Mouse (Mus musculus) telencephalon, adult 2 months (tissue): ENCODE measurements around the gene Cpt2.

Source experiments
- DNase-seq: peaks from one replicate; pipeline ENCODE4 v3.0.0-alpha.2; 2011; ENCODE audit warnings: low read depth, low spot score

Cpt2 gene

GRCm38 (mm10) chr4:107923145-107923802 lies at the start of gene Cpt2:
Cpt2 (minus strand) TSS chr4:107923610.
- peak; percentile 50 for DNase-seq

DNA sequence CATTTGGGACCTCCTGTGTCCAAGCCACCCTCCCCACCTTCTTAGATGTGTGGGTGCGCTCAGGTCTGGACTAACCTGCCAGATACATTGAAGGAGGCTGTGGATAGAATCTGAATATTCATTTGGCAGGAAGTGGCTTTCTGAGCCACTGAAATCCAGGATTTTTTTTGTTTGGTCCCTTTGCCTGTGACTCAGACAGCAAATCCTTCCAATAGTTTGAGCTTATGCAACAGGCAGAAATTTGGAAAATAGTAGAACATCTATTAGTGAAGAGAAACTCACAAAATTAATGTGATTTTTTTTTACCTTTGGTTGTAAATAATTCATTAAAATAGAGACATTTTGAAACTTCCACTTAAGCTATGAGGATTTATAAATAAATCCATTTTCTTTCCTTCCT lies 47.8 kb upstream of the Cpt2 start:
- no peak for DNase-seq

DNA sequence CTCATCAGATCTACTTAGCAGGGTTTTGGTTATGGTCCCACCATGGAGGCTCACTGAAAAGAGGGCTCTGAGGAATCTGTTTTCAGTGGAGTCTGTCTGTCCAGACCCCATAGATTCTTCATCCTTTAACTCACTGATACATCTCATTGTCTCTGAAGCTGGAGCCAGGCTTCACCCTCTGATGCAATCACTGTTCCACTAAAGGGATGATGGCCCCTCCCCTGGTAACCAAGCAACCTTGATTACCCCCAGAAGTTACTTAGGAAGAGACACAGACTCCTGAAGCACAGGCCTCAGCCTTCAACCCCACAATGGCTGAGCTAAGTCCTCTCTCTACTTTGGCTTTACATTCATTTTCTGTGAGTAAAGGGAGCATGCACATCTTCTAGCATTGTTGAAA lies 46.4 kb upstream of the Cpt2 start:
- DNase-seq = no peak

DNA sequence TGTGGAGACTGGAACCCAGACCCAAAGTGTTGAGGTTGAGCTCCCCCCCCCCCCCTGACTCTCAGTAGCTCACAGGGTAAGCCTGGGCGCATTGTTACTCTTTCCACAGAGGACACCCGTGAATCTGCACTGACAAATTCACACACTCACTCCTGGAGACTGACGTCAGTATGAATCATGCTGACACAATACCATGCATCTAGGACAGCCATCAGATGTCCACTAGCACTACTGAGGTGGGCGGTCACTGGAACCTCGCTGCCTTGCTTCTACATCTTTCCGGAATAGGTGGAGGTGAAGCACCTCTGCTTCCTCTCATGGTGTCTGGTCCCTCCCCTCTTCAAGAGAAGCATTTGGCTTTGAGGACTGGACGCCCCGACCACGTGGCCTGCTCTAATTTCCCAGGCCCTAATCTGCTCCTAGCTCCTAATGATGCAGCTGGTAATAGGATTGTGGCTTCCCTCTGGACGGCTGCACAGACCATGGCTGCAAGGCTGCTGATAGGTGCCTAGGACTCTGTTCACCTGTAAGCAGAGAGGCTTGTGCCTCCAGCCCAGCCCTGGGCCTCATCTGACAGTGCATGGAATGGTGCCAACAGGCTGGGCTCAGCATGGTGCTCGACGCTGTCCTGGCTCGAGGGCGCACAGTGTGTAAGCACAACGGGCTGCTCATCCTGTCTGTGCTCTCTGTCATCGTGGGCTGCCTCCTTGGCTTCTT lies 44.7 kb upstream of the Cpt2 start, which contains the start of gene Slc1a7:
Gene Slc1a7, plus strand, starts transcription at position 367 of the 717 bp plus-strand sequence.
- no peak for DNase-seq

- DNase-seq = no peak
Measured at GRCm38 (mm10) chr4:107966416-107967109, 43.2 kb upstream of the Cpt2 start.

DNA sequence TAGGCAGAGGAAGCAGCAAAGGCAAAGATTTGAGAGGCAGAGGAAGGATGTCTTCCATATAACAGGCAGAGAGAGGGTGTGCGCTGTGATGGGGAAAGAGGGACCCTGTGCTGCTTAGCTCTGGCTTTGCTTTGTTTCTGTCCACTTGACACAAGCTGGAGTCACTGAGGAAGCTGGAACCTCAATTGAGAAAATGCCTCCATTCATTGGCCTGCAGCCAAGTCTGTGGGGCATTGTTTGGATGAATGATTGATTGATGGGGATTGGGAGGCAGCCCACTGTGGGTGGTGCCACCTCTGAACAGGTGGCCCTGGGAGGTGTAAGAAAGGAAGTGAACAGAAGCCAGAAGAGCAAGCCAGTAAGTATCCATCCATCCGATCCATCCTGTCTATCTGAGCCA lies 39.4 kb upstream of the Cpt2 start:
- DNase-seq = no peak

DNA sequence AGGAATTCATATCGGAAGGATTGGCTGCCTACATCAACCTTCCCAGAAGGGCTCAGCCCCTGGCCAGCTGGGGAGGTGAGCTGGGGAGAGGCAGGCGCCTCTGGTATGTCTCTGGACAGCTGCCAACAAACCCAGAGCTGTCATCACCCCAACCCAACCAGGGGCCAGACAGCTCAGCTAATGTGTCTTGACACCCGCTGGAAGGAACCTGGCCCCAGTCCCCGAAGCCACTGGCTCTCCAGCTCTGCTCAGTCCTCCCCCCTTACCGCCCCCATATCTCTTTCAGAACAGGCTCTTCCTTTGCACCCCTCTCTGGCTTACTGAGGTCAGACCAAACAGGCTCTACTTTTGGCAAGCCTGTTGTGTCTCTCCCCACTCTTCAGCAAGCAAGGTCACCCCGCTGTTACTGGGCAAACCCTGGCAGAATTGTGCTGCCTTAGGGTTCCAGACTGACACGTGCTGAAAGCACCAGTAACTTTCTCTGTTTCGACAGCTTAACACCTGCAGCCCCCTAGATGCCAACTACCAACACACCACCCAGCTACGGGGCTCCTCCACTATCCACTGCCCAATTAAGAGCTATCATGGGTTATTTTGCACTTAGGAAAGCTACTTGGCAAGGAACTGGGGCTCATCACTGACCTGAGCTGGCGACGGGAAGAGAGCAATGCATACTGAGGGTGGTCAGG lies 38.8 kb upstream of the Cpt2 start:
- DNase-seq = no peak

- no peak for DNase-seq
Measured at GRCm38 (mm10) chr4:107958487-107958886, 35.1 kb upstream of the Cpt2 start.

DNA sequence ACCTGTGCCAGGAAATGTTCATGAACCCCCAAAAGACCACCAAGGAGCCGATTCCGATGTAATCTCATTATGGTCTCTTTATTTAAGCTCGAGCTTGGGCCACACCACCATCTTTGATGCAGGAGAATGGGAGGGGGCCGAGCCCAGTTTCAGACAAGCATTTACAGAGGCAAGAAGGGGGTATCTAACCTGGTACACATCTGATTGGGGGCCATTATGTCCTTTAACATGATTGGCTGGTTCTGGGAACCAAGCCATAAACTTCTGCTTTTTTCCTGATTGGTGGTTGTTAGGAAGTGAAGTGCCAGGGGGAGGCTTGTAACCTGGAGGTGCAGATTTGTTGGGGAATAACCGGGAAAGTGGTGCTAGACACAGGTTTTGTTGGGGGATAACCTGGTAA lies 32.3 kb upstream of the Cpt2 start:
- DNase-seq = no peak

DNA sequence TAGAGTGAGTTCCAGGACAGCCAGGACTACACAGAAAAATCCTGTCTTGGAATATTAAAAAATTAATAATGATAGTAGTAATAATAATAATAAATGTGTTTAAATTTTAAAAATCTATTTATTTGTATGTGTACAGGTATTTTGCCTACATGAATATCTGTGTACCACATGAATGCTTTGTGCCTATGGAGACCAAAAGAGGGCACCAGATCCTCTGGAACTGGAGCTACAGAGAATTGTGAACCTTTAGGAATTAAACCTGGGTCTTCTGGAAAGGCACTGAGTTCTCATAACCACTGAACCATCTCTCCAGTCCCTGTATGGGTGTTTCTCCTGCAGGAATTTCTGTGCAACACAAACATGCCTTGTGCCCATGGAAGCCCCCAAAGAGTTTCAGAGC lies 29.4 kb upstream of the Cpt2 start:
- DNase-seq = no peak

DNA sequence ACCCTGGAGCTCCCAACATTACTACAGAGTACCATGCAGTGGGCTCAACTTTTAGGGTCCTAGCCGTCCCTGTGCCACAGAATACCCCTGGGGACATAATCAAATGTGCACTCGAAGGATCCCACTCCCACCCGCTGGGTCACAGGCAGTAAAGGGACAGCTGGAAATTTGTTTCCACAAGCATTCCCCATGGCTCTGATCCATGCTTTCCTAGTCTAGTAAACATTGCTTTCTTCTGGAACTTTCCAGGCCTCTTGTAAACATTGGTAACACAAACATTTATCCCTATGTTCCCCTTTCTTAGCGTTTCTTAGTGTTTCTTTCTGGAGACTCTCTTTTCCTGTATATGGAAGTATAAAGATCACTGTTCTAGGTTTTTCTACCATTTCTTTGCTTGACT lies 26.5 kb upstream of the Cpt2 start:
- no peak for DNase-seq

DNA sequence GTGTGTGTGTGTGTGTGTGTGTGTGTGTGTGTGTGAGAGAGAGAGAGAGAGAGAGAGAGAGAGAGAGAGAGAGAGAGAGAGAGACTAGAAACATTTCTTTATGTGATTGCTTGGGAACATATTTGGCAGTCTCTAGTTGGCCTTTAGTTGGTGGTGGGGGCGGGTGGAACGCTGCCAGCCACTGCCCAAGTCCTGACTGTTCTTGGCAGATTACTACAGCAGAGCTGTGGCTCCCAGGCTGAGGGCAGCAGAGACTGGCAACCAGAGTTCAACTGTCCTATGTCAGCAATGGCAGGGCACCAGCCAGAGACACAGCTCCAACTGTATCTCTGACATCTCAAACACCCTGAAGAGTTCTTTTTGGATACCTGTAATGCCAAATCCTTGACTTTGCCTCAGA lies 20.7 kb upstream of the Cpt2 start:
- no peak for DNase-seq

GRCm38 (mm10) chr4:107942741-107943140 lies 19.3 kb upstream of the Cpt2 start:
- DNase-seq = no peak

- DNase-seq = no peak
Measured at GRCm38 (mm10) chr4:107938124-107938523, 14.7 kb upstream of the Cpt2 start.

- DNase-seq = peak; percentile 60
Measured at GRCm38 (mm10) chr4:107937338-107937737, 13.9 kb upstream of the Cpt2 start.

GRCm38 (mm10) chr4:107935254-107935653 lies 11.8 kb upstream of the Cpt2 start:
- DNase-seq = no peak

DNA sequence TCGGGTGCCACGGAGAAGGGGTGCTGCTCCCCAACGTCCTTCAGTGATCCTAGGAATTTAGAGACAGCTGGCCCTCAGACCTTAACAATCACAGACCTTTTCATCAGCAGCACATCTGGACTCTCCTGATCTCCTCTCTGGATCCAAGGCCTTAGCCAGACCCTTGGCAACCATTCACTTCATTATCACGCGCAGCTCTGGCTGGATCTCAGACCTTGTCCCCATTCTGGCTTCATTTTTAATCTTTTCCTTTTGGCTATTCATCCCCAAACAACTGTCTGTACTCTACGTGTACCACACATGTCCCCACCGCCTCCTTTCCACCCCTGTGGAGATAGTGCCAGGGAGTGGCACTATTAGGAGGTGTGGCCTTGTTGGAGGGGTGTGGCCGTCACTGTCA lies 9.8 kb upstream of the Cpt2 start:
- DNase-seq = no peak

GRCm38 (mm10) chr4:107931453-107931852 lies 8.0 kb upstream of the Cpt2 start:
- DNase-seq = no peak

DNA sequence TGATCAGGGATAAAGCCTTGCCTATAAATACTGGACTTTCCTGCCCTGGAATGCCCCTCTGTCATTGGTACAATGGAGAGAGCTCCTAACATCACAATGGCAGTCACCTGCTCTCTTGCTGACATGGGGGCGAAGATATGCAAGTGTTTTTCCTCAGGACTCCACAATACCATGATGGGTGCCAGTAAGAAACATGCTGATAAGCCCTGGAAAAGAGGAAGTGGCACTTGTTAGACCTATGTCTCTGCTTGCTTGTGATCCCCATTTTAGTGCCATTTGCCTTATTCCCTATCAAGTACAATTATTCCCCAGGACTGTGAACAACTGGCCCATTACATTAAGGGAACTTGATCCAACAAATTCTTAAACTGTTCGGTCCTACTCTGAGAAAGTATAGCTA lies 5.3 kb upstream of the Cpt2 start:
- DNase-seq = no peak

GRCm38 (mm10) chr4:107928269-107928668 lies 4.9 kb upstream of the Cpt2 start:
- no peak for DNase-seq

- no peak for DNase-seq
Measured at GRCm38 (mm10) chr4:107923803-107924194, 389 bp upstream of the Cpt2 start.

DNA sequence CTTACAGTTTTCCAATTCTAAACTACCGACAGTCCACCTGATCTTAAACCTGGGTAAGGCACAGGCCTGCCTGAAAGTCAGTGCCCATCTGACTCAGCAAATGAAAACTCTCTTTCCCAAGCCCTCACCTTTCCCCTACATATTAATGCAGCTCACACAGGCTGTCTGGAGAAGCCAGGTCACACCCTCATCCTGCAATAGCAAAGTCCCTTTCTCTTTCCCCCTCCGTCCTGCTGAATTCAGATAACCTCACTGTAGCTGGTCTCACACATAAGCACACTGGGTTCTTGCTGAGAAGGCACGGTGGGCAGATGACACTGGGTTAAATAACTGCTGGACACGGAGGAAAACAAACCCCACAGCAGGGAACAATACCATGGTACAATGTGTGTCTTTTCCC lies 1.5 kb downstream of the Cpt2 start:
- DNase-seq = no peak
